Mouse (Mus musculus): Measurements from ENCODE around the gene Rimkla.
A peak's percentile ranks its signal among the peaks of the same experiment; 100 is the strongest.

The Rimkla gene

GRCm38 (mm10) chr4:119421921-119422293 is 70.5 kb downstream of the Rimkla start:
- no peak for DNase-seq (ENCODE audit: inconsistent age in 2 of 2, low spot score in 1 of 2)

- peak; percentile 71 to 81 for DNase-seq (ENCODE audit: inconsistent age in 2 of 2, low spot score in 1 of 2)
Measured at GRCm38 (mm10) chr4:119421191-119421590, 71.2 kb downstream of the Rimkla start.

GRCm38 (mm10) chr4:119417894-119418293 is 74.5 kb downstream of the Rimkla start:
- peak in 1 of 2 experiments; percentile 43 for DNase-seq (ENCODE audit: inconsistent age in 2 of 2, low spot score in 1 of 2)

- DNase-seq (ENCODE audit: inconsistent age in 2 of 2, low spot score in 1 of 2), result peak; percentile 57 to 80
Measured at GRCm38 (mm10) chr4:119417270-119417669, 75.2 kb downstream of the Rimkla start.
